Mouse (Mus musculus) limb, embryonic 13.5 days (tissue): Measurements from ENCODE around the gene Tmcc3. TPM values are rescaled to one million over a fixed set of nuclear protein-coding genes. Genes with fewer than 3 reads are reported as not detected.

Experiments used
- ATAC-seq: fragments of 200-750 bp; cut with Nextera tagmentation; 2 replicates; pipeline ENCODE4 v1.8.0; 2017; ENCODE audit warnings: low read depth, moderate number of reproducible peaks, moderate TSS enrichment; ENCODE audit not compliant: low FRiP score
- H3K27ac ChIP-seq: fragments of 300-500 bp; sonication (generic); 2 replicates; pipeline ENCODE4 v1.5.1; 2015; ENCODE audit warnings: inconsistent platforms, mild to moderate bottlenecking, moderate library complexity
- H3K27me3 ChIP-seq: fragments of 300-500 bp; sonication (generic); 2 replicates; pipeline ENCODE4 v1.6.1; 2015; ENCODE audit warnings: mild to moderate bottlenecking, inconsistent platforms
- H3K36me3 ChIP-seq: fragments of 300-500 bp; sonication (generic); 2 replicates; pipeline ENCODE4 v1.6.1; 2015; ENCODE audit warnings: inconsistent platforms, mild to moderate bottlenecking, moderate library complexity
- H3K4me1 ChIP-seq: fragments of 300-500 bp; sonication (generic); 2 replicates; pipeline ENCODE4 v1.6.1; 2015; ENCODE audit warnings: inconsistent platforms
- H3K4me2 ChIP-seq: fragments of 300-500 bp; sonication (generic); replicated peaks from 2 replicates; pipeline ENCODE4 v1.6.1; 2015; ENCODE audit warnings: inconsistent platforms, mild to moderate bottlenecking, moderate library complexity
- H3K4me3 ChIP-seq: fragments of 300-500 bp; sonication (generic); 2 replicates; pipeline ENCODE4 v1.5.1; 2015; ENCODE audit warnings: moderate library complexity, mild to moderate bottlenecking, inconsistent platforms
- H3K9ac ChIP-seq: fragments of 300-500 bp; sonication (generic); 2 replicates; pipeline ENCODE4 v1.6.1; 2015; ENCODE audit warnings: mild to moderate bottlenecking, inconsistent platforms
- H3K9me3 ChIP-seq: fragments of 300-500 bp; sonication (generic); 2 replicates; pipeline ENCODE4 v1.6.1; 2016; ENCODE audit warnings: inconsistent platforms
- WGBS: fragments of 180-500 bp; shearing (Covaris S2); methylation state at CpG from one replicate; pipeline ENCODE4 v1.1.7; 2015; 5-methylcytosine and 5-hydroxymethylcytosine counted together
- polyA plus RNA-seq: library from polyadenylated mRNA; unstranded; fragments of >200 nt; fragmentation: Nextera tagmentation; extraction: Ambion mirVana; gene quantifications from 2 replicates; pipeline ENCODE4 v1.2.1, GENCODE M21; 2015

Gene Tmcc3
- polyA plus RNA-seq, 1 experiment from 2014 or later, result 15.4 TPM

DNA sequence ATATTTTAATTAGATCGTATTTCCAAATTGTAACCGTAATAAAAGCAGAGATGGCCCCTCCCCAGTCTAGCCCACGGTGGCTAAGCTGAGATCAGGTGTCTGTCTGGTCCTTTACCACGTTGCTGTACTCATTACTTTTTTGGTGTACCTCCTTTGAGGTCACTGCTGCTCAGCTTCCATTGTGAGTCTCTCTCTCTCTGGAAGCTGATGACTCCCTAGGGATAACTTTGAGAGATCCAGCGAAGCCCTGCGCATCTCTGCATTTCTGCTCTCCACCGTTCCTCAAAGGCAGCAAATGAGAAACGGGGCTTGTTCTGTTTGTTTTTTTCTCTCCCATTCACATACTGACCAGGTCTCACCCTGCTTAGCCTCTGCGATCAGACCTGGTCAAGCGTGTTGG is 23.3 kb downstream of the Tmcc3 start:
- Histone ChIP-seq H3K9me3 (no peaks in the 10 kb centered on the region), H3K4me3 (no peak overlapping the region), H3K27ac (no peak overlapping the region), H3K27me3 (no peaks in the 10 kb centered on the region), H3K9ac (no peak overlapping the region), H3K36me3 (no peaks in the 10 kb centered on the region), H3K4me1 (peaks cover 11% of the 10 kb centered on the region), H3K4me2 (no peak overlapping the region)
- 63% methylated on average over 10 of the region's 10 CpGs for WGBS
- ATAC-seq, result no peak

DNA sequence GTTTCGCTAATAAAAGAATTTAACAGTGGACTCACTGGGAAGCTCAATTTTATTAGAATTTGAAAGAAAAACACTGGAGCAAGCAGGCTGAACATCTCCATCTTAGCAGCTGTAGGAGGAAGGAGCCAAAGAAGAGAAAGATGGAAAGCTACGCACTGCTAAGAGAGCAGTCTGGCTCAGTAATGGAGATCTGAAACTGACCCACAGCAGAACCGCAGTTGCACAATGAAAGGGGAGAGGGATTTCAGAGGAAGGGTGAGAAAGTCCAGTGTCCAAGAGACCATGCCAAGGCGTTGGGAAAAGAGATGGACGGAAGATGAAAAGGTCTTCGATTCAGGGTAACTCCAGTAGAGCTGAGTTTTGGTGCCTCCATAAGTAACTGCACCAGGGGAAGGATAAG is 24.3 kb downstream of the Tmcc3 start:
- Histone ChIP-seq H3K27me3 (no peaks in the 10 kb centered on the region; the same call in 1 of the 2 replicates), H3K9me3 (no peaks in the 10 kb centered on the region), H3K4me1 (peaks cover 8% of the 10 kb centered on the region), H3K9ac (no peak overlapping the region), H3K36me3 (no peaks in the 10 kb centered on the region), H3K4me2 (no peak overlapping the region), H3K27ac (no peak overlapping the region), H3K4me3 (no peak overlapping the region)
- peak; percentile 48; the same call in 1 of the 2 replicates for ATAC-seq
- WGBS, result 80% methylated on average over 6 of the region's 6 CpGs

DNA sequence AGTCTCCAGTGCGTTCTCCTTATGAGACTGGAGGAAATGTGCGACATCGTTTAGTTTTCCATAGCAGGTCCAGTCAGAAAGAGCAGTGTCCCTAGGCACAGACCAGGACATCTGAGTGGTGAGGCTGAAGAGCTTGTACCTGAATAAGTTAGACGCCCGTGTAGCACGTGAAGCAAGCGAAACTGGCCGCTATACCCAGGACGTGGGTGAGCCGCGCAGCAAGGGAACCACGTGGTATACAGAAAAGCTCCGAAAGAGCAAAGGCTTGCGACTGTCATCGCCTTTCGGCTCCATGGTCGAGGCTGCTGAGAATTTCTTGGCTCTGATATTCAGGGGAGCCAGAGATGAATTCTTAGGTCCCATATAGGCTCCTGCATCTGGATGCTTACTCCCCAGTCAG is 29.8 kb downstream of the Tmcc3 start:
- Histone ChIP-seq H3K4me3 (no peak overlapping the region), H3K9me3 (no peaks in the 10 kb centered on the region)

DNA sequence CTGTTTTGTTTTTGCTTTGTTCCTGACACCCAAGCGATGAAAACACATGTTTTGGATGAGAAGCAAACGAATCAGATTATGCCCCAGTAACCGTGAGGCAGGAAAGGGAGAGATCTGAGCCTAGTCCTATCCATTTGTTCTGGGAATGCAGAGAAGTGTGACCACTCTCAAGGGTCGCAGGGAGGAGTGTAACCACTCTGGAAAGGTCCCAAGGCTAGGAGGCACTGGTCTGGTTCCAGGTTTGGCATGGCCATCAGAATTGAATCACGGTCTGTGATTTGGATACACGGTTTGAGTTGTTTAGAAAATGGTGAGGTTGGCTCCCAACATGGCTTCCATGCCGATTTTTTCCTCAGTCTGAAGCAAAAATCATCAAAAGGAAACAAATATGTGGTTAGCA is 30.5 kb downstream of the Tmcc3 start:
- WGBS, result 66% methylated on average over 7 of the region's 7 CpGs

More for the DNA sequence above, 29.8 kb downstream of the Tmcc3 start:
- no peaks in the 10 kb centered on the region; the same call in 1 of the 2 replicates for H3K27me3 ChIP-seq
- no peaks in the 10 kb centered on the region for H3K36me3 ChIP-seq
- H3K4me1 ChIP-seq, result peaks cover 21% of the 10 kb centered on the region
- WGBS, result 69% methylated on average over 17 of the region's 17 CpGs
- no peak overlapping the region for H3K9ac ChIP-seq
- H3K27ac ChIP-seq, result no peak overlapping the region
- ATAC-seq, result no peak
- H3K4me2 ChIP-seq, result peak overlapping the region; percentile 30

DNA sequence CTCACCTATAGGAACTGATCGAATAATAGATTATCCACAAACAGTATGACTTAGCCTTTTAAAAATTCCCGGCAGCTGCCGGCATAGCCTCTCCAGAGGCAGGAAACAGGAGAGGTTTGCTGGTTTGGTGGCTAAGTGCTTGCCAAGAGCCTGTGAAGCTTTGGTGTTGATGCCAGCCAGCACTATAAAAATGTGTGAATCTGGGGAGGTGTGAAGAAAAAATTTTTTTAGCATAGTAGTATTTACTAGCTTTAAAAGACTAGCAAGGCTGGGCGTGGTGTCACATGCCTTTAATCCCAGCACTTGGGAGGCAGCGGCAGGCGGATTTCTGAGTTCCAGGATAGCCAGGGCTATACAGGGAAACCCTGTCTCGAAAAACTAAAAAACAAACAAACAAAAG is 31.8 kb downstream of the Tmcc3 start:
- Histone ChIP-seq H3K9me3 (no peaks in the 10 kb centered on the region), H3K27ac (no peak overlapping the region), H3K36me3 (no peaks in the 10 kb centered on the region), H3K9ac (no peak overlapping the region), H3K4me3 (no peak overlapping the region), H3K4me2 (no peak overlapping the region), H3K27me3 (no peaks in the 10 kb centered on the region; the same call in 1 of the 2 replicates), H3K4me1 (peaks cover 21% of the 10 kb centered on the region)
- 64% methylated on average over 7 of the region's 7 CpGs for WGBS
- no peak for ATAC-seq

More for the DNA sequence above, 30.5 kb downstream of the Tmcc3 start:
- no peak overlapping the region for H3K4me3 ChIP-seq
- H3K36me3 ChIP-seq, result no peaks in the 10 kb centered on the region
- ATAC-seq, result no peak
- no peaks in the 10 kb centered on the region; the same call in 1 of the 2 replicates for H3K27me3 ChIP-seq
- H3K4me1 ChIP-seq, result peaks cover 21% of the 10 kb centered on the region
- H3K9ac ChIP-seq, result no peak overlapping the region
- no peak overlapping the region for H3K27ac ChIP-seq
- no peak overlapping the region for H3K4me2 ChIP-seq
- no peaks in the 10 kb centered on the region for H3K9me3 ChIP-seq

DNA sequence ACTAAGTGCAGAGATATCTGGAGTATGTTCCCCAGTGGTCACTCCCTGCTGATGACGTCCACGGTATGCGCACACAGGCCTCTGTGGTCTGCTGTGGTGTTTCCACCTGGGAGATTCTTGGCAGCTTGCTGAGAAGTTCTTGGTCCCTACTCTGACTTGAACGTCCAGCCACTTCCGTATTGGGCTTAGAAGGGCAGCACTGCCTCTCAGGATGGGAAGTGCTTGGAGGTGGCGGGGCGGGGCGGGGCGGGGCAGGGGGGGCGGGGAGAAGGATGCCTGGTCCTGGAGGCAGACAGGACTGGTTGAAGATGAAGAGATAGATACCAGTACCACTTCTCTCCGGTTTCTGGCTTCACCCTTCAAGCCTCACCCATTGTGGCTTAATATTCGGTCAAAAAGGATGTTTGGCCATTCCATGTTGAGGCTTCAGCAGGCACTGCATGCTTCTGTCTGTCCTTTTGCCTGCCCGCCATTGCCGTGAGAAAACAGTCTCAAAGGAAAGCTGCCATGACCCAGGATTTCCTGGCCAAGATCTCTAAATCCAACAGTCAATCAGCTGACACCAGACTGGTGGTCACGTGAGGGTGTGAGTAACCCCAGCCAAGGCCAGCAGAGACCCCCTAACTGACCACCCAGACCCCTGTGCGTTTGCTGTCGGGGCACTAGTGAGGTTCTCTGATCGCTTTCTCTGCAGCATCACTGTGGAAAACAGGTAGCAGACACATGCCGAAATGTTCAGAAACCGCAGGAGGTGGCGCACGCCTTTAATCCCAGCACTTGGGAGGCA is 33.1 kb downstream of the Tmcc3 start:
- Histone ChIP-seq H3K27ac (no peak overlapping the region), H3K27me3 (no peaks in the 10 kb centered on the region; the same call in 1 of the 2 replicates), H3K4me3 (no peak overlapping the region), H3K9me3 (no peaks in the 10 kb centered on the region), H3K36me3 (no peaks in the 10 kb centered on the region), H3K4me1 (peaks cover 21% of the 10 kb centered on the region), H3K9ac (no peak overlapping the region), H3K4me2 (no peak overlapping the region; the same call in 1 of the 2 replicates)
- 49% methylated on average over 22 of the region's 22 CpGs for WGBS
- ATAC-seq, result no peak

DNA sequence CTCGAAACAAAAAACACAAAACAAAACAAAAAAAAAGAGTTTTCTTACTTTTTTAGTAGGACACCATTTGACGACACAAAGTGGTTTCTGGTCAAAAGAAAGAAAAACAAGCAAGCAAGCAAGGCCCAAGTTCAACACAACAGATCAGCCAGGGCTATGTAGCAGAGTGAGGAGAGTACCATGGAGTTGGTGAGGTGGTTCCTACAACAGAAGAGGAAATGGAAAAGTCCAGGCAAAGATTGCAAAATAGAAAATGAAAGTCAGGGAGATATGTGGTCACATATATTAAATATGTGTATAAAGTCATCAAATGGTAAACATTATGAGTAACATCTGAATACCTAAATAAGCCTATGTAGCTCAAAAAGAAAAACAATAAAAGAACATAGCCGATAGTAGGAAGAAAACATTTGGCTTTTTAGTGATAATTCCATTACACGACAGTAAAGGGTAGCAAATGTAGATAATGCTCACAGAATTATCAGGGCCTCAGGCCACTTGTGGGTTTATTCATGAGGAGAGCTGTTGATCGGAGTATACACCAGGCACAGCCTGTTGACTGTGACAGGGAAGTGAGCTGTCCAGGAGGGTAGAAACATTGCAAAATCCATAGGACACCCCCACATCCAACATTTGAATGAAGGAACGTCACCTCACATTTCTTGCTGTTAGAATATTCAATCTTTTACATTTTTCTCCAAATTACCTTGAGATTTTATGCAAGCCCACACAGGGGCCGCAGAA is 33.9 kb downstream of the Tmcc3 start:
- Histone ChIP-seq H3K4me2 (no peak overlapping the region), H3K4me3 (no peak overlapping the region), H3K4me1 (peaks cover 21% of the 10 kb centered on the region), H3K9me3 (no peaks in the 10 kb centered on the region), H3K9ac (no peak overlapping the region), H3K27ac (no peak overlapping the region), H3K36me3 (no peaks in the 10 kb centered on the region), H3K27me3 (no peaks in the 10 kb centered on the region; the same call in 1 of the 2 replicates)
- no peak for ATAC-seq
- WGBS, result 91% methylated on average over 7 of the region's 7 CpGs

DNA sequence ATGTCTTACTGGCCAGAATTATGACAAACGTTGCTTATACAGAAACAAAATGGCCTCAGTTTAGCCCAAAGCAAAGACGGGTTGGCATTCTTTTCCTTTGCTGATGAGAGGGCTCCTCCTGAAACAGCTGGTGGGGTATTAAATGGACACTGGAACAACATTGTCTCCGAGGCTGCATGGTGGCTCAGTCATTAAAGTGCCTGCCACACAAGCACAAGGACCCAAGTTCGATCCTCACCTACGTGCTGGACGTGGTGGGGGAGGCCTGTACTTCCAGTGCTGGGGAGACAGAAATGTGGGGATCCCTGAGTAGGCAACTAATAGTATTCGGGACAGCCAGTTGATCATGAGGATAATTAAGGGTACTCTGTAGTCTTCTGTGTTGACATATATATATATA is 34.8 kb downstream of the Tmcc3 start:
- Histone ChIP-seq H3K4me2 (no peak overlapping the region), H3K4me3 (no peak overlapping the region), H3K4me1 (peaks cover 18% of the 10 kb centered on the region), H3K9ac (no peak overlapping the region), H3K27me3 (no peaks in the 10 kb centered on the region), H3K9me3 (no peaks in the 10 kb centered on the region), H3K36me3 (no peaks in the 10 kb centered on the region), H3K27ac (no peak overlapping the region)
- 94% methylated on average over 7 of the region's 7 CpGs for WGBS
- ATAC-seq, result no peak

DNA sequence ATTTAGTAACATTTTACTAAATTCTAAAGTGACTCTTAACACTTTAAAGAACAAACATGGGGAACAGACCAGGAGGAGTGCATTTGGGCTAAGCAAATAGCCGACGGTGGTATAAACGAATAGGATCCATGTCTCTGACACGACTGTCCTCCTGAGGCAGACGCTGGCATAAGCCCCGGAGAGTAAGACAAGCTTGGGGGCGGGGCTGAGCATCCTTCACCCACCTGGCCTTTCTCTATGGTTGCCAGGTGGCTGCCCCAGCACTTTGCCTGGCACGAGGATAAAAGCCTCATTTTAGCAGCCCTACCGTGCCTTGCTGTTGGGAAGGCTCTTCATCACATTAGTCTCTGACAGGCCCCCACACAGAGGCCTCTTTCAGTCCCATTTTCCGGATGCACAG is 35.5 kb downstream of the Tmcc3 start:
- no peak for ATAC-seq
- WGBS, result 77% methylated on average over 10 of the region's 10 CpGs
- H3K36me3 ChIP-seq, result no peaks in the 10 kb centered on the region
- no peak overlapping the region for H3K4me2 ChIP-seq
- no peak overlapping the region for H3K4me3 ChIP-seq
- H3K9me3 ChIP-seq, result no peaks in the 10 kb centered on the region
- H3K27ac ChIP-seq, result no peak overlapping the region
- peaks cover 13% of the 10 kb centered on the region for H3K4me1 ChIP-seq
- no peaks in the 10 kb centered on the region for H3K27me3 ChIP-seq
- H3K9ac ChIP-seq, result no peak overlapping the region

DNA sequence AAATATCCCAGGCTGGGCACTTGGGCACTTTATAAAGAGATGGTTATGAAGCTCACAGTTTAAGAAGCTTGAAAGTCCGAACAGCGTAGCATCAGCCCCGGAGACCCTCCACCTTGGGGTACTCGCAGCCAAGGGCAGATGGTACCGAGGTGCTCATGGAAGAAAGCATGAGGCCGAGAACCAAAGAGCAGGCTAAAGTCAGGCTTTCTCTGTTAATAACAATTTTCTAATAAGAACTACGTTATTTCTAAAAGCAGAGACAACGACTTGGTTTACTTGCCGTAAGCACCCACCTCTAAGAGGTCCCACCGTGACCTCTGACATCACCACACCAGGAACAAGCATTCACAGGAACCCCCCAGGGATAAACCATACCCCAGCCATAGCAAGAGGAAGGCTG is 36.2 kb downstream of the Tmcc3 start:
- no peak overlapping the region for H3K9ac ChIP-seq
- ATAC-seq, result no peak
- H3K4me3 ChIP-seq, result no peak overlapping the region
- H3K36me3 ChIP-seq, result no peaks in the 10 kb centered on the region
- no peak overlapping the region for H3K27ac ChIP-seq
- no peaks in the 10 kb centered on the region for H3K9me3 ChIP-seq
- H3K4me2 ChIP-seq, result no peak overlapping the region
- 95% methylated on average over 10 of the region's 10 CpGs for WGBS
- H3K27me3 ChIP-seq, result no peaks in the 10 kb centered on the region
- peaks cover 13% of the 10 kb centered on the region for H3K4me1 ChIP-seq

DNA sequence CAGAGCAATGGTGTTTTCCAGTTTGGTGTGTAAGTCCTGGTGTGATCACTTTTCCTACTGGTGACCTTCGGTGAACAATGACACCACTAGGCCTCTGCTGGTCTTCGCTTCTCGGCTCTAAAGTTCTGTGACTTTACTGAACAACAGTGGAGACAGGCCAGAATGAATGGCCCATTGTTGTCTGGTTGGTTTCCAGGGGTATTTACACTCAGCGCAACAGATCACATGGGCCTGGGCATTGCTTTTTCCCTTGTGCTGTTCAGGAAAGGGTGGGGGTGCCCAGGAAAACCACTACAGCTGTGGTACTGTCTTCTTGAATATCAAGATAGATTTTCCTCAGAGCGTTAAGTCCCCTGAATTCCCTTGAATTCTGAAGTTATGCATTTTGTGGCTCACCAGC is 38.5 kb downstream of the Tmcc3 start:
- WGBS, result 76% methylated on average over 5 of the region's 5 CpGs
- peaks cover 8% of the 10 kb centered on the region; the same call in 1 of the 2 replicates for H3K4me1 ChIP-seq
- H3K27ac ChIP-seq, result no peak overlapping the region
- no peak overlapping the region for H3K4me3 ChIP-seq
- H3K4me2 ChIP-seq, result no peak overlapping the region
- H3K9ac ChIP-seq, result no peak overlapping the region
- H3K36me3 ChIP-seq, result no peaks in the 10 kb centered on the region
- no peak for ATAC-seq
- H3K27me3 ChIP-seq, result no peaks in the 10 kb centered on the region
- no peaks in the 10 kb centered on the region for H3K9me3 ChIP-seq

DNA sequence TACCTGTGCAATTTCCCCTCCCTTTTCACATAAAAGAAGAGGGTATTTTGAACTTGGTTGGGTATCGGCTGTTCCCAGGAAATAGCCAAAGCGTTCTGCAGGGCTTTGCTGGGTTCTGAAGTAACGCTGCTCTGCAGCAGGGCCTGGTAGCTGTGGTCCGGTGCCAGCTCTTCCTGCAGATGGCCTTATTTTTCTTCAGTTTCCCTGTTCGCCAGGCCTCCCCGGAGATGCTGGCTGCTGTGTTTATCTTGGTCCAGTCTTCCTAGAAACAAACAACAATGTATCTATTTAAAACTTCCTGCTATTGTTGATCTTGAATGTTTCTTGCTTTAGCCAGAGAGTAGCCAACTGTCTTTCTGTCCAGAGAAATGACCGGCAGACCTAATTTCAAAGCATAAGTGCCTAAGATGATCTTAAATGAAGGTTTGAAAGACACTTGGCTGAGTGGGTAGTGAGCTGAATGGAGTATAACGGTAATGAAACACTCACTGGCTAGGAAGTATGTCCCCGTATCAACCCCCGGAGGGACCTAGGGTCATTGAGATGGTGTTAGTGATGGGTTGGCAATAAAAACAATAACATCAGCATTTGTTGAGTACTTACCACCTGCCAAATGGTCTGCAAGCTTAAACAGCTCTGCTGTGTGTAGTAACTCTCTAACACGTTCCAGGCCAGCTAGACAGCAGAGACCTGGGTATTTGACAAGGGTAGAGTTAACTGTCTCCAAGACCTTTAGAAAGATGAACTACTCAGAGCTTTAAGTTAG is 39.3 kb downstream of the Tmcc3 start:
- H3K27ac ChIP-seq, result no peak overlapping the region
- H3K9ac ChIP-seq, result no peak overlapping the region
- no peak for ATAC-seq
- WGBS, result 58% methylated on average over 11 of the region's 11 CpGs
- H3K4me2 ChIP-seq, result no peak overlapping the region
- no peaks in the 10 kb centered on the region for H3K36me3 ChIP-seq
- peaks cover 8% of the 10 kb centered on the region; the same call in 1 of the 2 replicates for H3K4me1 ChIP-seq
- no peaks in the 10 kb centered on the region for H3K27me3 ChIP-seq
- H3K4me3 ChIP-seq, result no peak overlapping the region
- H3K9me3 ChIP-seq, result no peaks in the 10 kb centered on the region
